Mouse (Mus musculus): ENCODE data around the gene Tnfsf12. TPM values are rescaled to one million over a fixed set of nuclear protein-coding genes. Genes with fewer than 3 reads are reported as not detected.

The Tnfsf12 gene
- polyA plus RNA-seq, 1 experiment = not detected

GRCm38 (mm10) chr11:69662967-69663671 lies 32.5 kb downstream of the Tnfsf12 start:
- Histone ChIP-seq H3K27ac (ENCODE audit: insufficient read depth, low read depth, low read length) (peak overlapping the region; percentile 96), H3K4me1 (ENCODE audit: control insufficient read depth, insufficient read depth, low read length) (peaks cover 4% of the 10 kb centered on the region), H3K4me3 (ENCODE audit: insufficient read depth, low read depth, low read length) (peak overlapping the region; percentile 69)
- 62% methylated on average over 13 of the region's 13 CpGs for WGBS
- TF ChIP-seq CTCF (IDR thresholded peaks at IDR 0.05; ENCODE audit: insufficient read depth, low read depth, low read length) (no peak), POLR2A (IDR thresholded peaks at IDR 0.05; ENCODE audit: insufficient read depth, low read depth, low read length) (no peak)

- WGBS = under 1% methylated on average over 48 of the region's 48 CpGs
- TF ChIP-seq CTCF (IDR thresholded peaks at IDR 0.05; ENCODE audit: insufficient read depth, low read depth, low read length) (no peak), POLR2A (IDR thresholded peaks at IDR 0.05; ENCODE audit: insufficient read depth, low read depth, low read length) (peak; percentile 85)
- Histone ChIP-seq H3K4me1 (ENCODE audit: control insufficient read depth, insufficient read depth, low read length) (peaks cover 4% of the 10 kb centered on the region), H3K4me3 (ENCODE audit: insufficient read depth, low read depth, low read length) (peak within 1 kb of the TSS; percentile 69), H3K27ac (ENCODE audit: insufficient read depth, low read depth, low read length) (peak within 1 kb of the TSS; percentile 96)
These were observed 33.3 kb downstream of the Tnfsf12 start, which contains the start of gene Mpdu1 for GRCm38 (mm10) chr11:69662213-69662966. TSS of gene Mpdu1 (minus strand) at chr11:69662642.

- WGBS = 51% methylated on average over 3 of the region's 3 CpGs
- peaks cover 4% of the 10 kb centered on the region for H3K4me1 ChIP-seq (ENCODE audit: control insufficient read depth, insufficient read depth, low read length)
- no peak overlapping the region for H3K27ac ChIP-seq (ENCODE audit: insufficient read depth, low read depth, low read length)
- H3K4me3 ChIP-seq (ENCODE audit: insufficient read depth, low read depth, low read length) = peak overlapping the region; percentile 69; the same call in 1 of the 2 replicates
- TF ChIP-seq POLR2A (IDR thresholded peaks at IDR 0.05; ENCODE audit: insufficient read depth, low read depth, low read length) = no peak
These were observed 34.3 kb downstream of the Tnfsf12 start for GRCm38 (mm10) chr11:69661221-69661881.

GRCm38 (mm10) chr11:69657462-69657881 lies 38.2 kb downstream of the Tnfsf12 start:
- H3K4me1 ChIP-seq (ENCODE audit: control insufficient read depth, insufficient read depth, low read length) = peaks cover 5% of the 10 kb centered on the region
- H3K4me3 ChIP-seq (ENCODE audit: insufficient read depth, low read depth, low read length) = no peak overlapping the region
- TF ChIP-seq POLR2A (IDR thresholded peaks at IDR 0.05; ENCODE audit: insufficient read depth, low read depth, low read length) (no peak), CTCF (IDR thresholded peaks at IDR 0.05; ENCODE audit: insufficient read depth, low read depth, low read length) (peak; percentile 13; the same call in 1 of the 2 replicates)
- no peak overlapping the region for H3K27ac ChIP-seq (ENCODE audit: insufficient read depth, low read depth, low read length)
- 82% methylated on average over 15 of the region's 15 CpGs for WGBS

- no peak overlapping the region for H3K4me3 ChIP-seq (ENCODE audit: insufficient read depth, low read depth, low read length)
- WGBS = 74% methylated on average over 10 of the region's 10 CpGs
- TF ChIP-seq CTCF (IDR thresholded peaks at IDR 0.05; ENCODE audit: insufficient read depth, low read depth, low read length) = no peak
- TF ChIP-seq POLR2A (IDR thresholded peaks at IDR 0.05; ENCODE audit: insufficient read depth, low read depth, low read length) = no peak
These were observed 38.8 kb downstream of the Tnfsf12 start for GRCm38 (mm10) chr11:69656617-69657461.

GRCm38 (mm10) chr11:69656065-69656455 lies 39.6 kb downstream of the Tnfsf12 start:
- no peak overlapping the region for H3K27ac ChIP-seq (ENCODE audit: insufficient read depth, low read depth, low read length)
- H3K4me3 ChIP-seq (ENCODE audit: insufficient read depth, low read depth, low read length) = no peak overlapping the region
- WGBS = 82% methylated on average over 5 of the region's 5 CpGs
- peaks cover 5% of the 10 kb centered on the region for H3K4me1 ChIP-seq (ENCODE audit: control insufficient read depth, insufficient read depth, low read length)
- TF ChIP-seq CTCF (IDR thresholded peaks at IDR 0.05; ENCODE audit: insufficient read depth, low read depth, low read length) (no peak), POLR2A (IDR thresholded peaks at IDR 0.05; ENCODE audit: insufficient read depth, low read depth, low read length) (no peak)

More at GRCm38 (mm10) chr11:69656617-69657461, 38.8 kb downstream of the Tnfsf12 start:
- Histone ChIP-seq H3K4me1 (ENCODE audit: control insufficient read depth, insufficient read depth, low read length) (peaks cover 5% of the 10 kb centered on the region), H3K27ac (ENCODE audit: insufficient read depth, low read depth, low read length) (no peak overlapping the region)

GRCm38 (mm10) chr11:69655264-69656064 lies 40.2 kb downstream of the Tnfsf12 start, which contains the start of gene Sox15:
TSS of gene Sox15 (plus strand) at chr11:69655314.
- TF ChIP-seq POLR2A (IDR thresholded peaks at IDR 0.05; ENCODE audit: insufficient read depth, low read depth, low read length) (no peak), CTCF (IDR thresholded peaks at IDR 0.05; ENCODE audit: insufficient read depth, low read depth, low read length) (peak; percentile 82)
- H3K4me3 ChIP-seq (ENCODE audit: insufficient read depth, low read depth, low read length) = no peak within 1 kb of the TSS
- no peak within 1 kb of the TSS for H3K27ac ChIP-seq (ENCODE audit: insufficient read depth, low read depth, low read length)
- 22% methylated on average over 34 of the region's 34 CpGs for WGBS
- peaks cover 5% of the 10 kb centered on the region for H3K4me1 ChIP-seq (ENCODE audit: control insufficient read depth, insufficient read depth, low read length)

Data from olfactory bulb, adult 2 months (tissue).